Mouse (Mus musculus): Measurements from ENCODE around the gene Tspyl2. TPM values are rescaled to one million over a fixed set of nuclear protein-coding genes. Genes with fewer than 3 reads are reported as not detected.
"Not testable (repeated sequence)": the region's sequence is repeated elsewhere in the genome, so short reads cannot be mapped to it uniquely, and the experiment has no call there.

Gene Tspyl2
- total and polyA plus RNA-seq, 2 experiments from 2014 or later, result 10.4 to 11.2 TPM

- WGBS, result 93% methylated on average over 14 of the region's 14 CpGs
- Histone ChIP-seq H3K9me3 (replicated peaks; ENCODE audit: control insufficient read depth, low read length) (no peaks in the 10 kb centered on the region), H3K36me3 (replicated peaks; ENCODE audit: control insufficient read depth, insufficient read depth, low read length) (no peaks in the 10 kb centered on the region), H3K9ac (replicated peaks; ENCODE audit: low read depth, low read length) (no peak overlapping the region), H3K4me1 (ENCODE audit: control insufficient read depth, insufficient read depth) (no peaks in the 10 kb centered on the region), H3K4me3 (ENCODE audit: low read depth, low read length) (no peak overlapping the region), H3K4me2 (ENCODE audit: low read depth, low read length) (no peak overlapping the region), H3K27ac (ENCODE audit: low read depth) (no peak overlapping the region), H3K27me3 (ENCODE audit: control insufficient read depth, insufficient read depth, low read length) (no peaks in the 10 kb centered on the region)
- no peak for ATAC-seq (ENCODE audit: insufficient read depth, low read depth)
- no peak for TF ChIP-seq CTCF (IDR thresholded peaks at IDR 0.05; ENCODE audit: low read depth)
- no peak for TF ChIP-seq EP300 (IDR thresholded peaks at IDR 0.05; ENCODE audit: low read depth)
- DNase-seq (ENCODE audit: low spot score), result no peak
These were observed 4.8 kb upstream of the Tspyl2 start for GRCm38 (mm10) chrX:152347041-152347440.

DNA sequence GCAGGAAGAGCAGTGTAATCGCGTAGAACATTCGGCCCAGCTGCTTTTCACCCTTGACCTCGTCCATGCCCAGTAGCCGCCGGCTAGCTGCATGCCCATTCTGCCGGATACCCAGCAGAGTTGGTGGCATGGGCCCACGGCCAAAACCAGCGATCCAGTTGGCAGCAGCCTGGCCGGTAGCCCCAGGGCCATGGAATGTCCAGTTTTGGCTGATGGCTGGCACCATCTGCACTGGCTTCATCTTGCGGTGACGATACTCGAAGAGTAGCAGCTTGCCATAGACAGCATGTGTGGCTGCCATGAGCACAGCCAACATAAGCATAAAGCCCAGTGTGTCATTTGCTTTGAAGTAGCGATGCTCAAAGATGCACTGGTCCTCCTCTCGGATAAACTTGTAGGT is 4.4 kb upstream of the Tspyl2 start:
- WGBS, result 88% methylated on average over 15 of the region's 15 CpGs

DNA sequence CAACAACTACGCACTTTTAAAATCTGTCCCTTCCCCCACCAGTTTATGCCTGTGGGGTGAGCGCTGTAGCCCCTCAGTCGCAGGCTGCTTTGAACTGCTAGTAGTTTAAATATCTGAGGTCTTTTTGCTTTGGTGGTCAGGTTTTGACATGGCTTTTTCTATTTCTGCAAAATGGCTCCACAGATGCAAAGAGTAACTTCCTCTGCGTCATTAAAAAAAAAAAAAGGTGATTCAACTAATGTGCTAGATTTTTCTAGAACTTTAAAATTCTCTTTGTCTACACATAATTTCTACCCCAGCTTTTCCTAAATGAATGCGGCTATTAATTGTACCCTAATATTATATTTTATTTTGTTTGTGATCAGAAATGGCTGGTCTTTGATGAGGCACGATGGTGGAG is 678 bp upstream of the Tspyl2 start:
- TF ChIP-seq EP300 (IDR thresholded peaks at IDR 0.05; ENCODE audit: low read depth), result 0 out of 2 replicates have a peak, but pooled peaks have one; percentile 1
- TF ChIP-seq CTCF (IDR thresholded peaks at IDR 0.05; ENCODE audit: low read depth), result no peak
- no peaks in the 10 kb centered on the region for H3K4me1 ChIP-seq (ENCODE audit: control insufficient read depth, insufficient read depth)
- H3K9me3 ChIP-seq (replicated peaks; ENCODE audit: control insufficient read depth, low read length), result no peaks in the 10 kb centered on the region
- peak overlapping the region; percentile 84 for H3K27ac ChIP-seq (ENCODE audit: low read depth)
- peak overlapping the region; percentile 65 for H3K4me3 ChIP-seq (ENCODE audit: low read depth, low read length)
- no peak for DNase-seq (ENCODE audit: low spot score)
- H3K9ac ChIP-seq (replicated peaks; ENCODE audit: low read depth, low read length), result peak overlapping the region; percentile 32; the same call in 1 of the 2 replicates
- 0 out of 2 replicates have a peak, but pooled peaks cover 6% of the 10 kb centered on the region for H3K36me3 ChIP-seq (replicated peaks; ENCODE audit: control insufficient read depth, insufficient read depth, low read length)
- H3K4me2 ChIP-seq (ENCODE audit: low read depth, low read length), result peak overlapping the region; percentile 74
- WGBS, result 24% methylated on average over 6 of the region's 6 CpGs
- ATAC-seq (ENCODE audit: insufficient read depth, low read depth), result no peak
- H3K27me3 ChIP-seq (ENCODE audit: control insufficient read depth, insufficient read depth, low read length), result no peaks in the 10 kb centered on the region

More for the DNA sequence above, 4.4 kb upstream of the Tspyl2 start:
- no peaks in the 10 kb centered on the region for H3K27me3 ChIP-seq (ENCODE audit: control insufficient read depth, insufficient read depth, low read length)
- H3K4me1 ChIP-seq (ENCODE audit: control insufficient read depth, insufficient read depth), result no peaks in the 10 kb centered on the region
- no peak overlapping the region for H3K9ac ChIP-seq (replicated peaks; ENCODE audit: low read depth, low read length)
- no peak overlapping the region for H3K27ac ChIP-seq (ENCODE audit: low read depth)
- no peaks in the 10 kb centered on the region for H3K36me3 ChIP-seq (replicated peaks; ENCODE audit: control insufficient read depth, insufficient read depth, low read length)
- DNase-seq (ENCODE audit: low spot score), result no peak
- no peak overlapping the region for H3K4me2 ChIP-seq (ENCODE audit: low read depth, low read length)
- no peak overlapping the region for H3K4me3 ChIP-seq (ENCODE audit: low read depth, low read length)
- H3K9me3 ChIP-seq (replicated peaks; ENCODE audit: control insufficient read depth, low read length), result no peaks in the 10 kb centered on the region
- no peak for TF ChIP-seq EP300 (IDR thresholded peaks at IDR 0.05; ENCODE audit: low read depth)
- TF ChIP-seq CTCF (IDR thresholded peaks at IDR 0.05; ENCODE audit: low read depth), result no peak
- no peak for ATAC-seq (ENCODE audit: insufficient read depth, low read depth)

DNA sequence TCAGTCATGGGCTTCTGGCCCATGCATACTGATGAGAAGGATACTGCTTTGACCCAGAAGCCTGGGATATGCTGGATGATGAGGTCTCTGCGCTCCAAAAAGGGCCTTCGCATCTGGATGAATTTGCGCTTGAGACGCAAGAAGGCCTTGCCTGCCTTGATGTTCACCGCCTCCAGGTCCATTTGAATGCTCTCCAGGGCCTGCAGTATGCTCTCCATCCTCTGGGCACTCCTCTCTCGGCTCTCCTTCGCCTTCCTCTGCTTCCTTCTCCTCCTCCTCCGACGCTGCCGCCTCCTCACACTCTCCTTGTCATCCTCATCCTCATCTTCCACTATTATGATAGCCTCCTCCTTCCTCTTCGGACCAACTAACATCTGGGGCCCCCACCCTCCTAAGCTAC is 729 bp downstream of the Tspyl2 start:
- Histone ChIP-seq H3K27me3 (ENCODE audit: control insufficient read depth, insufficient read depth, low read length) (no peaks in the 10 kb centered on the region), H3K4me1 (ENCODE audit: control insufficient read depth, insufficient read depth) (no peaks in the 10 kb centered on the region), H3K4me3 (ENCODE audit: low read depth, low read length) (peak overlapping the region; percentile 65), H3K36me3 (replicated peaks; ENCODE audit: control insufficient read depth, insufficient read depth, low read length) (0 out of 2 replicates have a peak, but pooled peaks cover 6% of the 10 kb centered on the region), H3K4me2 (ENCODE audit: low read depth, low read length) (peak overlapping the region; percentile 74), H3K27ac (ENCODE audit: low read depth) (peak overlapping the region; percentile 89), H3K9ac (replicated peaks; ENCODE audit: low read depth, low read length) (peak overlapping the region; percentile 71), H3K9me3 (replicated peaks; ENCODE audit: control insufficient read depth, low read length) (no peaks in the 10 kb centered on the region)
- ATAC-seq (ENCODE audit: insufficient read depth, low read depth) (no peak), DNase-seq (ENCODE audit: low spot score) (no peak)
- WGBS, result 31% methylated on average over 11 of the region's 11 CpGs
- no peak for TF ChIP-seq EP300 (IDR thresholded peaks at IDR 0.05; ENCODE audit: low read depth)
- TF ChIP-seq CTCF (IDR thresholded peaks at IDR 0.05; ENCODE audit: low read depth), result no peak

- Histone ChIP-seq H3K9ac (replicated peaks; ENCODE audit: low read depth, low read length) (peak overlapping the region; percentile 61), H3K36me3 (replicated peaks; ENCODE audit: control insufficient read depth, insufficient read depth, low read length) (0 out of 2 replicates have a peak, but pooled peaks cover 6% of the 10 kb centered on the region), H3K27me3 (ENCODE audit: control insufficient read depth, insufficient read depth, low read length) (no peaks in the 10 kb centered on the region), H3K4me1 (ENCODE audit: control insufficient read depth, insufficient read depth) (no peaks in the 10 kb centered on the region), H3K9me3 (replicated peaks; ENCODE audit: control insufficient read depth, low read length) (no peaks in the 10 kb centered on the region), H3K4me3 (ENCODE audit: low read depth, low read length) (peak overlapping the region; percentile 28), H3K4me2 (ENCODE audit: low read depth, low read length) (peak overlapping the region; percentile 61), H3K27ac (ENCODE audit: low read depth) (peak overlapping the region; percentile 92)
- DNase-seq (ENCODE audit: low spot score) (peak; percentile 83), ATAC-seq (ENCODE audit: insufficient read depth, low read depth) (peak; percentile 99)
- WGBS, result 12% methylated on average over 33 of the region's 33 CpGs
- TF ChIP-seq EP300 (IDR thresholded peaks at IDR 0.05; ENCODE audit: low read depth) (no peak), CTCF (IDR thresholded peaks at IDR 0.05; ENCODE audit: low read depth) (peak; percentile 1; the same call in 1 of the 2 replicates)
These were observed 5.5 kb downstream of the Tspyl2 start for GRCm38 (mm10) chrX:152336546-152337332.

DNA sequence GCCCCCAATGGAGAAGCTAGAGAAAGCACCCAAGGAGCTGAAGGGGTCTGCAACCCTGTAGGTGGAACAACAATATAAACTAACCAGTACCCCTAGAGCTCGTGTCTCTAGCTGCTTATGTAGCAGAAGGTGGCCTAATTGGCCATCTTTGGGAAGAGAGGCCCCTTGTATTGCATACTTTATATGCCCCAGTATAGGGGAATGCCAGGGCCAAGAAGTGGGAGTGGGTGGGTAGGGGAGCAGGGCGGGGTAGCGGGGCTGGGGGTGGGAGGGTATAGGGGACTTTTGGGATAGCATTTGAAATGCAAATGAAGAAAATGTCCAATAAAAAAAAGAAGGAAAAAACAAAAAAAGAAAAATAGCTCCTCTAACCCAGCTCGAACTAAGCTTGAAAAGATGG is 6.1 kb downstream of the Tspyl2 start:
- H3K4me2 ChIP-seq (ENCODE audit: low read depth, low read length), result peak overlapping the region; percentile 61
- H3K9ac ChIP-seq (replicated peaks; ENCODE audit: low read depth, low read length), result peak overlapping the region; percentile 37
- not testable (repeated sequence) for H3K9me3 ChIP-seq (replicated peaks; ENCODE audit: control insufficient read depth, low read length); ATAC-seq (ENCODE audit: insufficient read depth, low read depth); H3K36me3 ChIP-seq (replicated peaks; ENCODE audit: control insufficient read depth, insufficient read depth, low read length); H3K4me1 ChIP-seq (ENCODE audit: control insufficient read depth, insufficient read depth); H3K27me3 ChIP-seq (ENCODE audit: control insufficient read depth, insufficient read depth, low read length); DNase-seq (ENCODE audit: low spot score)
- peak overlapping the region; percentile 92 for H3K27ac ChIP-seq (ENCODE audit: low read depth)
- H3K4me3 ChIP-seq (ENCODE audit: low read depth, low read length), result peak overlapping the region; percentile 28
- WGBS, result 64% methylated on average over 4 of the region's 4 CpGs

- not testable (repeated sequence) for ATAC-seq (ENCODE audit: insufficient read depth, low read depth)
These were observed 12.8 kb downstream of the Tspyl2 start for GRCm38 (mm10) chrX:152329400-152329799.

More at GRCm38 (mm10) chrX:152329400-152329799, 12.8 kb downstream of the Tspyl2 start:
- not testable (repeated sequence) for H3K4me1 ChIP-seq (ENCODE audit: control insufficient read depth, insufficient read depth); H3K36me3 ChIP-seq (replicated peaks; ENCODE audit: control insufficient read depth, insufficient read depth, low read length); H3K4me2 ChIP-seq (ENCODE audit: low read depth, low read length); H3K9me3 ChIP-seq (replicated peaks; ENCODE audit: control insufficient read depth, low read length); DNase-seq (ENCODE audit: low spot score); H3K4me3 ChIP-seq (ENCODE audit: low read depth, low read length); H3K9ac ChIP-seq (replicated peaks; ENCODE audit: low read depth, low read length); H3K27ac ChIP-seq (ENCODE audit: low read depth); H3K27me3 ChIP-seq (ENCODE audit: control insufficient read depth, insufficient read depth, low read length)

Measured in heart, postnatal 0 days (tissue).